Comparison of ENCODE assay signal across 10 mouse cellular contexts in genomic region chr12:103484200-103484972, GRCm38 (mm10). TPM values are rescaled to one million over a fixed set of nuclear protein-coding genes. Genes with fewer than 3 reads are reported as not detected.
"Had no signal": no experiment of that assay in that cellular context is flagged by ENCODE, and none has a peak within 500 bp of the region (broad histone marks: within the 10 kb centered on the region; RNA-seq: fewer than 3 reads in every experiment).

No protein-coding gene starts in this region.

RNA-seq across cellular contexts. Expression of gene Ifi27l2b, which starts 27.4 kb away (rescaled TPM):
- polyA plus RNA-seq: lung, embryonic 14.5 days; lung, embryonic 16.5 days; midbrain, embryonic 10.5 days; midbrain, embryonic 12.5 days; midbrain, embryonic 14.5 days; midbrain, embryonic 16.5 days; myocyte; neural tube, embryonic 11.5 days; neural tube, embryonic 13.5 days; neural tube, embryonic 15.5 days had no signal
